Mouse (Mus musculus): ENCODE results near the gene Spats2l.

Gene Spats2l

DNA sequence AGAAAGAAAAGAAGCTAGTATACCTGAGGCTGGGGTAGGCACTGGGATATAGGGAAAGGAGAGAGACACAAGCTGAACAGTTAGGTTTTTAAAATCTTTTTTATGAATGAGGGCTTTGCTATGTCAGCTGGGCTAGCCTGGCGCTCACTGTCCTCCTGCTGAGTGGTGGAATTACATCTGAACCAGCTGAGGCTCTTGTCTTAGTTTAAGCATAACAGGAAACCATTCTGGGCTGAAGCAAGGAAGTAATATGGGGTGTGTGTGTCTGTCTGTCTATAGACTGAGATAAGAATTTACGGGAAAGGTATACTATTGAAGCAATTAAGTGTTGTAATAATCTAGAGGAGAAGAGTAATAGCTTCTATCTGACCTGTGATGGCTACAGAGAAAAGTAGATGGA is 197.6 kb downstream of the Spats2l start:
- WGBS, result 87% methylated on average over 2 of the region's 2 CpGs

DNA sequence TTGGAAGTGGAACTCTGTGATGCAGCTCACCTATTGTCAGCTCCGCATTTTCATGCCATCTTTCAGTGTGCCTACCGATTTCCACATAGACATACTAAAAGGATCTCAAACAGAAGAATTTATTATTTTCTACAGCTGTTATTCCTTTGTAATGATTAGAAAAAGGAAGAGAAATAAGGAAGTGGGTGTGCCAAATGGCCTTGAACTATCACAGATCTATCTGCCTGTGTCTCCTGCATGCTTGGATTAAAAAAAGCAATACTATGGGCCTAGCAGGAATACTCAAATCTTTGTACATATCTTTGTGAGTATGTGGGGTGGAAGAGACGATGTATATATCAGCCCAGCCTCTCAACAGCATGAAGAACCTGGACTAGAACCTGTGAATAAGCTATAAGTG is 202.9 kb downstream of the Spats2l start:
- WGBS, result 92% methylated on average over 3 of the region's 3 CpGs

DNA sequence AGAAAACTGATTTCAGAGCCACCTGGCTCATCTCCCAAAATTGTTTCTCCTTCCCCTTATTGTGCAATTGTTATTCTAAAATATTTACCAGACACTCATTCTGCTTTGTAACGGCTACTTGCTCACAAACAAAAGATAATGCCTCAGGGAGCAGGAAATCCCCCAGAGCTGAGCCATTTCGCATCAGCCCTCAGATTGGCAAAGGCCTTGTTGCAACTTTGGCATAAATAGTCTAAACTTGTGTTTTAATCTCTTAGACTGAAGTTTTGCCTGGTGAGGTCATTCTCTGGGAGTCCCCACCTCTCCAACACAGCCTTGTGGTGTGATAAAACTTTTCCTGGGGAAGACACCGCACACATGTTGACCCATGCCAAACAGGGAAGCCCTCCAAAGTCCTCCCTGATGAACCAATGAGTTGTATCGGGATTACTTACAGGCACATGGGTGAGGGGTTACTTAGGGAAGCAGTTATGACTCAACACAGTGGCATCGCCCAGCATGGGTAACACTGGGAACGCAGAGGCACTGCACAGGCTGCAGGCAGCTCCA is 215.2 kb downstream of the Spats2l start:
- 61% methylated on average over 6 of the region's 6 CpGs for WGBS

DNA sequence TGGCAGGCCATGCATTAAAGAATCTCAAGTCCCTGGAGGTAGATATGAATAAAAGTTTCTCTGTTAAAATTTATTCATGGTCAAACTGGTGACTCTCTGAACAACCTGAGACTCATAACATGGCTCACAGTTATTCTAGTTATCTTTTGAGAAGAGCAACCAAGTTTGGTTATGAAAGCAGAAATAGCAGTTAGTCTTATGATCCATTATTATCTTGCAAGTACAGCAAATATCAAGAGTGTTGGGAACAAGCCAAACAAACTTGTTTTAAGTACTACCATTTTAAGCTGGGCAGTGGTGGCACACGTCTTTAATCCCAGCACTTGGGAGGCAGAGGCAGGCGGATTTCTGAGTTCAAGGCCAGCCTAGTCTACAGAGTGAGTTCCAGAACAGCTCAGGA is 217.3 kb downstream of the Spats2l start:
- WGBS, result 79% methylated on average over 2 of the region's 2 CpGs

DNA sequence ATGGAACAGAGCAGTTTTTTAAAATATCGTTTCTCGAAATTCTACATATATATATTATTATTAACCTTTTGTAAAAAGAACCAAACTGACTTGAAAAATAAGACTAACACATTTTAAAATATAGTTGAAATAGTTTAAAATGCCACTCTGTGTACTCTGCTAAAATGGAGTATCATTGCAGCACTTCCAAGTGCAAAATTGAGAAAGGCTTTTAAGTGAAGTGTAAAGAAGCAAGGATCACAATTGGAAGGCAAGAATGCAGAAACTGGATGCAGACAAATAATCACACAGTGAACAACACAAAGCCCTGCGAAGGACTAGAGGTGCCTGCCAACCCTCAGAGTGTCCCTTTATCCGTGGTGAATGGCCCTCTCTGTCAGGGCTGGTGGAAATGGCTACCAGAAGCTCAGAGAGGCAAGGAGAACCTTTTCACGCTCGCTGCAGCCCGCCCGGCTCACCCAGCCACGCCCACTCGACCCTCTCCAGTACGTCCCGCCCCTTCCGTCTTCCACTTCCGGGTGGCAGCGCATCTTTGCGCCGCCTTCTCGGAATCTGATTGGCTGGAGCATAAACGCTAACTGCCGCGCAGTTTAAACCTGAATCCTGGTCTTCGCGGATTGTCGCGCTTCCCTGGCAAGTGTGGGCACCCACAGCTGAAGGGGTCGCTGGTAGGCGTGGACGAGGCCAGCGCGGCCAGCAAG is 221.6 kb downstream of the Spats2l start, which contains the start of gene Sgo2a:
TSS of gene Sgo2a (plus strand) at position 540 of the 701 bp plus-strand sequence.
- WGBS, result 6% methylated on average over 30 of the region's 30 CpGs

DNA sequence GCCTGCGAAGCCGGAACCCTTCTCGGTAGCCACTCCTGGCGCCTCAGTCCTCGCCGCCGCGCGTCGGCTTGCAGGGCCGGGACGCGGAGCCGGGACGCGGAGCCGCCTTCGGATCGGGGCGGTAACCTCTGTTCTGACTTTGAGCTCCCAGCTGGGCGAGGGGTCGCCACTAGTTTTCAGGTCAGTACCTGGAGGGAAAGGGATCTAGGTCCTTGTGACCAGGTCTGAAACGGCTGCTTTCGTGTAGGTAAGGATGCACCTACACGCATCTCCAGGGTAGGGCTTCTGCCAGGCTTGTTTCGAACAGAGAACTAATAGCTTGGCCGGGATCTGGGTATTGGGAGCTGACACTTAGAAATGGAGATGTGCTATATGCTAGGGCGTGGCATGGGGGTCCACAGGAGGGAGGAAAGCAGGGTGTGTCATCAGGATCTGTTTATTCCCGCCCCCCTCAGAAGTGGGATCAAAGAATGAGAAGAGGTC is 222.2 kb downstream of the Spats2l start:
- WGBS, result under 1% methylated on average over 29 of the region's 29 CpGs

Measured in cerebral cortex, adult 2 months (tissue).